ENCODE assay signal across 19 mouse cellular contexts in genomic region chr6:47355500-47355899, GRCm38 (mm10).
DNase-seq lines count a peak whose midpoint lies in the region; ATAC-seq lines count a peak whose summit lies in the region.
"Had no signal": no experiment of that assay in that cellular context is flagged by ENCODE, and none has a peak within 500 bp of the region (broad histone marks: within the 10 kb centered on the region; RNA-seq: fewer than 3 reads in every experiment).

No protein-coding gene starts in this region.

- peaks cover 13% of the 10 kb centered on the region for H3K4me1 ChIP-seq in heart, embryonic 10.5 days
- no peaks in the 10 kb centered on the region for H3K4me1 ChIP-seq in intestine, embryonic 16.5 days (ENCODE audit: control insufficient read depth, insufficient read depth, low read length)
- H3K4me1 ChIP-seq: embryonic facial prominence, embryonic 12.5 days; forebrain, embryonic 12.5 days; hindbrain, embryonic 12.5 days had no signal

- peak overlapping the region; percentile 16; the same call in 1 of the 2 replicates for H3K27ac ChIP-seq in heart, embryonic 10.5 days
- no peak overlapping the region for H3K27ac ChIP-seq in intestine, embryonic 16.5 days (ENCODE audit: low read length)
- H3K27ac ChIP-seq: embryonic facial prominence, embryonic 12.5 days; forebrain, embryonic 12.5 days; hindbrain, embryonic 12.5 days had no signal

- WGBS in heart, embryonic 10.5 days: 68% methylated on average over 7 of the region's 7 CpGs
- 75% methylated on average over 7 of the region's 7 CpGs for WGBS in intestine, embryonic 16.5 days

- no peaks in the 10 kb centered on the region for H3K27me3 ChIP-seq in heart, embryonic 10.5 days (ENCODE audit: insufficient read depth, poor library complexity, severe bottlenecking)
- no peaks in the 10 kb centered on the region for H3K27me3 ChIP-seq in intestine, embryonic 16.5 days (replicated peaks; ENCODE audit: control insufficient read depth, insufficient read depth, low read length)
- H3K27me3 ChIP-seq: embryonic facial prominence, embryonic 12.5 days; forebrain, embryonic 12.5 days; hindbrain, embryonic 12.5 days had no signal

- no peaks in the 10 kb centered on the region for H3K9me3 ChIP-seq in heart, embryonic 10.5 days
- no peaks in the 10 kb centered on the region for H3K9me3 ChIP-seq in intestine, embryonic 16.5 days (ENCODE audit: control insufficient read depth, low read length)
- H3K9me3 ChIP-seq: embryonic facial prominence, embryonic 12.5 days; forebrain, embryonic 12.5 days; hindbrain, embryonic 12.5 days had no signal

- H3K36me3 ChIP-seq in heart, embryonic 10.5 days: no peaks in the 10 kb centered on the region
- no peaks in the 10 kb centered on the region for H3K36me3 ChIP-seq in intestine, embryonic 16.5 days (ENCODE audit: control insufficient read depth, insufficient read depth, low read length)
- H3K36me3 ChIP-seq: embryonic facial prominence, embryonic 12.5 days; forebrain, embryonic 12.5 days; hindbrain, embryonic 12.5 days had no signal

- ATAC-seq in intestine, embryonic 16.5 days: peak; percentile 43; the same call in 1 of the 2 replicates
- ATAC-seq in megakaryocyte-erythroid progenitor cell, adult 5-6 weeks (replicated peaks; ENCODE audit: low FRiP score, low TSS enrichment, poor library complexity, severe bottlenecking): no peak
- ATAC-seq: forebrain, postnatal 0 days; hindbrain, embryonic 16.5 days had no signal

- no peak overlapping the region for H3K9ac ChIP-seq in intestine, embryonic 16.5 days (ENCODE audit: low read depth, low read length)
- H3K9ac ChIP-seq: embryonic facial prominence, embryonic 12.5 days; forebrain, embryonic 12.5 days; forebrain, postnatal 0 days; hindbrain, embryonic 12.5 days had no signal

- no peak overlapping the region for H3K4me3 ChIP-seq in heart, embryonic 10.5 days
- H3K4me3 ChIP-seq in intestine, embryonic 16.5 days (ENCODE audit: low read length): no peak overlapping the region
- H3K4me3 ChIP-seq: embryonic facial prominence, embryonic 12.5 days; forebrain, embryonic 12.5 days; hindbrain, embryonic 12.5 days had no signal

- no peak for DNase-seq in heart, embryonic 10.5 days (ENCODE audit: low spot score)
- no peak for DNase-seq in heart, adult 9 months (ENCODE audit: low spot score in 2 of 2)
- DNase-seq in adrenal gland, adult 8-10 months: peak; percentile 28
- DNase-seq in adrenal gland, postnatal 10 days: peak; percentile 7
- no peak for DNase-seq in right cerebral cortex, postnatal 25 days
- DNase-seq in left cerebral cortex, adult 8-10 months (ENCODE audit: low spot score in 2 of 2): no peak
- DNase-seq: cerebellum, adult 2 months; cerebellum, postnatal 14 days; embryo, embryonic 11 days; forebrain, postnatal 0 days; gastrocnemius, postnatal 25 days; heart, postnatal 10 days; heart, postnatal 4 days had no signal

- no peak overlapping the region for H3K4me2 ChIP-seq in intestine, embryonic 16.5 days (ENCODE audit: low read depth, low read length)
- H3K4me2 ChIP-seq: embryonic facial prominence, embryonic 12.5 days; forebrain, embryonic 12.5 days; hindbrain, embryonic 12.5 days had no signal

Comparison
In these comparisons a context has a peak if more than half of its experiments do, and no peak if none do; other contexts are left out.
1. DNase-seq: peak in adrenal gland, adult 8-10 months (single experiment) and adrenal gland, postnatal 10 days (single experiment); none in heart, embryonic 10.5 days (single experiment), heart, adult 9 months (0 of 2), right cerebral cortex, postnatal 25 days (single experiment) and left cerebral cortex, adult 8-10 months (0 of 2).